20 mouse cellular contexts compared by ENCODE assay signal in genomic region chr12:83925160-83925703, GRCm38 (mm10). TPM values are rescaled to one million over a fixed set of nuclear protein-coding genes. Genes with fewer than 3 reads are reported as not detected.
DNase-seq lines count a peak whose midpoint lies in the region; ATAC-seq and TF ChIP-seq lines count a peak whose summit lies in the region.
"Had no signal": no experiment of that assay in that cellular context is flagged by ENCODE, and none has a peak within 500 bp of the region (broad histone marks: within the 10 kb centered on the region; RNA-seq: fewer than 3 reads in every experiment).

No protein-coding gene starts in this region.

- no peaks in the 10 kb centered on the region for H3K27me3 ChIP-seq in heart, embryonic 11.5 days (ENCODE audit: control insufficient read depth, insufficient read depth, low read length)
- no peaks in the 10 kb centered on the region for H3K27me3 ChIP-seq in liver, embryonic 12.5 days (replicated peaks)
- no peaks in the 10 kb centered on the region for H3K27me3 ChIP-seq in hindbrain, embryonic 16.5 days (replicated peaks; ENCODE audit: control insufficient read depth, insufficient read depth, low read length)
- H3K27me3 ChIP-seq: embryonic facial prominence, embryonic 12.5 days; hindbrain, embryonic 15.5 days; limb, embryonic 13.5 days had no signal

- peak overlapping the region; percentile 52 for H3K4me2 ChIP-seq in heart, embryonic 11.5 days
- H3K4me2 ChIP-seq in liver, embryonic 12.5 days = peak overlapping the region; percentile 7; the same call in 1 of the 2 replicates
- no peak overlapping the region for H3K4me2 ChIP-seq in hindbrain, embryonic 16.5 days (ENCODE audit: low read length)
- H3K4me2 ChIP-seq: embryonic facial prominence, embryonic 12.5 days; hindbrain, embryonic 15.5 days; limb, embryonic 13.5 days; midbrain, embryonic 11.5 days had no signal

- H3K36me3 ChIP-seq in heart, embryonic 11.5 days (ENCODE audit: control insufficient read depth, insufficient read depth, low read length) = no peaks in the 10 kb centered on the region
- no peaks in the 10 kb centered on the region for H3K36me3 ChIP-seq in liver, embryonic 12.5 days
- H3K36me3 ChIP-seq in hindbrain, embryonic 16.5 days (ENCODE audit: control insufficient read depth, insufficient read depth, low read length) = no peaks in the 10 kb centered on the region
- H3K36me3 ChIP-seq: embryonic facial prominence, embryonic 12.5 days; hindbrain, embryonic 15.5 days; limb, embryonic 13.5 days had no signal

- no peak for ATAC-seq in heart, embryonic 11.5 days (replicated peaks; ENCODE audit: insufficient number of reproducible peaks, low FRiP score, low TSS enrichment)
- ATAC-seq in liver, embryonic 12.5 days = no peak
- no peak for ATAC-seq in hindbrain, embryonic 16.5 days

- peak overlapping the region; percentile 58 for H3K9ac ChIP-seq in heart, embryonic 11.5 days (ENCODE audit: low read depth, low read length)
- H3K9ac ChIP-seq in liver, embryonic 12.5 days = no peak overlapping the region
- no peak overlapping the region for H3K9ac ChIP-seq in hindbrain, embryonic 16.5 days (ENCODE audit: low read depth, low read length)
- H3K9ac ChIP-seq: embryonic facial prominence, embryonic 12.5 days; hindbrain, embryonic 15.5 days; limb, embryonic 13.5 days had no signal

- WGBS in heart, embryonic 11.5 days (ENCODE audit: insufficient replicate concordance) = 32% methylated on average over 7 of the region's 7 CpGs
- 64% methylated on average over 7 of the region's 7 CpGs for WGBS in liver, embryonic 12.5 days (ENCODE audit: insufficient replicate concordance)
- WGBS in hindbrain, embryonic 16.5 days = 68% methylated on average over 7 of the region's 7 CpGs

- no peak overlapping the region for H3K4me3 ChIP-seq in heart, embryonic 11.5 days (ENCODE audit: low read depth, low read length)
- no peak overlapping the region for H3K4me3 ChIP-seq in liver, embryonic 12.5 days
- no peak overlapping the region for H3K4me3 ChIP-seq in left cerebral cortex, adult 2 months
- H3K4me3 ChIP-seq in hindbrain, embryonic 16.5 days (ENCODE audit: low read length) = no peak overlapping the region
- H3K4me3 ChIP-seq: embryonic facial prominence, embryonic 12.5 days; hindbrain, embryonic 15.5 days; limb, embryonic 13.5 days had no signal

- intact Hi-C loops in left cerebral cortex, adult 2 months (cut with DNase I) = no loop called here

- peak overlapping the region; percentile 82 for H3K27ac ChIP-seq in heart, embryonic 11.5 days (ENCODE audit: low read depth, low read length)
- no peak overlapping the region for H3K27ac ChIP-seq in liver, embryonic 12.5 days
- H3K27ac ChIP-seq in left cerebral cortex, adult 2 months = no peak overlapping the region
- H3K27ac ChIP-seq in hindbrain, embryonic 16.5 days (ENCODE audit: low read depth, low read length) = no peak overlapping the region
- H3K27ac ChIP-seq: embryonic facial prominence, embryonic 12.5 days; hindbrain, embryonic 15.5 days; limb, embryonic 13.5 days had no signal

- TF ChIP-seq CTCF in left cerebral cortex, adult 2 months (IDR thresholded peaks at IDR 0.05) = no peak

- peaks cover 37% of the 10 kb centered on the region for H3K4me1 ChIP-seq in heart, embryonic 11.5 days (ENCODE audit: control insufficient read depth, insufficient read depth, low read length)
- peaks cover 57% of the 10 kb centered on the region for H3K4me1 ChIP-seq in liver, embryonic 12.5 days
- H3K4me1 ChIP-seq in hindbrain, embryonic 16.5 days (ENCODE audit: control insufficient read depth, insufficient read depth, low read depth, low read length) = peaks cover 12% of the 10 kb centered on the region

- no peak for DNase-seq in heart, postnatal 4 days
- peak; percentile 15 for DNase-seq in ZHBTc4 (ENCODE audit: low read depth, low spot score)
- peak; percentile 32 to 44 for DNase-seq in kidney, adult 8-10 months
- no peak for DNase-seq in left cerebral cortex, adult 2 months (ENCODE audit: extremely low spot score in 1 of 2, low spot score in 2 of 2)
- no peak for DNase-seq in frontal cortex, postnatal 36 days (ENCODE audit: low spot score in 2 of 2)
- DNase-seq: cerebellum, postnatal 10 days; retina, postnatal 1 day; thymus, postnatal 14 days had no signal

- no peaks in the 10 kb centered on the region for H3K9me3 ChIP-seq in heart, embryonic 11.5 days (replicated peaks; ENCODE audit: control insufficient read depth, low read length)
- no peaks in the 10 kb centered on the region for H3K9me3 ChIP-seq in liver, embryonic 12.5 days (replicated peaks)
- no peaks in the 10 kb centered on the region for H3K9me3 ChIP-seq in hindbrain, embryonic 16.5 days (ENCODE audit: control insufficient read depth, low read length)
- H3K9me3 ChIP-seq: embryonic facial prominence, embryonic 12.5 days; hindbrain, embryonic 15.5 days; limb, embryonic 13.5 days had no signal

RNA-seq across cellular contexts. Expression of gene Numb, which starts 3.5 kb away (rescaled TPM):
- 34.3 and 41.7 TPM in 2 replicates for polyA plus RNA-seq in heart, embryonic 11.5 days (2014; fragmentation: Nextera tagmentation; extraction: Ambion mirVana)
- total RNA-seq in heart, postnatal 4 days (2021) = 10 to 100 TPM; 34.5 to 37.1 TPM
- 17.7 and 18.4 TPM in 2 replicates for polyA plus RNA-seq in liver, embryonic 12.5 days (2016; fragmentation: Nextera tagmentation; extraction: Ambion mirVana)
- 10 to 100 TPM; 70.0 to 81.1 TPM for total RNA-seq in left cerebral cortex, adult 2 months (2021)
- polyA plus RNA-seq in hindbrain, embryonic 16.5 days (2015; fragmentation: Nextera tagmentation; extraction: Ambion mirVana) = 15.7 and 17.2 TPM in 2 replicates

RNA-seq across cellular contexts. Expression of gene Riox1, which starts 25.2 kb away (rescaled TPM):
- 9.6 and 10.4 TPM in 2 replicates for polyA plus RNA-seq in heart, embryonic 11.5 days (2014; fragmentation: Nextera tagmentation; extraction: Ambion mirVana)
- 10 to 100 TPM; 10.6 to 10.8 TPM for total RNA-seq in heart, postnatal 4 days (2021)
- polyA plus RNA-seq in liver, embryonic 12.5 days (2016; fragmentation: Nextera tagmentation; extraction: Ambion mirVana) = 22.3 and 22.8 TPM in 2 replicates
- 10 to 100 TPM; 18.5 to 18.8 TPM for total RNA-seq in left cerebral cortex, adult 2 months (2021)
- 7.2 and 9.1 TPM in 2 replicates for polyA plus RNA-seq in hindbrain, embryonic 16.5 days (2015; fragmentation: Nextera tagmentation; extraction: Ambion mirVana)

RNA-seq across cellular contexts. Expression of gene Heatr4, which starts 59.4 kb away (rescaled TPM):
- not detected in 2 replicates for polyA plus RNA-seq in heart, embryonic 11.5 days (2014; fragmentation: Nextera tagmentation; extraction: Ambion mirVana)
- under 1 TPM in 1 of 2 experiments, not detected in 1; 0.09 TPM for total RNA-seq in heart, postnatal 4 days (2021)
- polyA plus RNA-seq in liver, embryonic 12.5 days (2016; fragmentation: Nextera tagmentation; extraction: Ambion mirVana) = not detected in 2 replicates
- total RNA-seq in left cerebral cortex, adult 2 months (2021) = not detected
- polyA plus RNA-seq in hindbrain, embryonic 16.5 days (2015; fragmentation: Nextera tagmentation; extraction: Ambion mirVana) = not detected in 2 replicates
- total RNA-seq: gastrocnemius, adult 8-10 months; layer of hippocampus, postnatal 25 days had no signal
- polyA plus RNA-seq: brain, embryonic 14.5 days; C2C12; embryonic facial prominence, embryonic 12.5 days; forebrain, embryonic 11.5 days; hindbrain, embryonic 15.5 days; limb, embryonic 13.5 days; midbrain, embryonic 11.5 days had no signal

Comparison
In these comparisons a context has a peak if more than half of its experiments do, and no peak if none do; other contexts are left out.
1. DNase-seq: peak in ZHBTc4 (single experiment) and kidney, adult 8-10 months (2 of 2); none in heart, postnatal 4 days (single experiment), left cerebral cortex, adult 2 months (0 of 2) and frontal cortex, postnatal 36 days (0 of 2).